Mouse (Mus musculus): ENCODE results near the gene Zfp82.

DNA sequence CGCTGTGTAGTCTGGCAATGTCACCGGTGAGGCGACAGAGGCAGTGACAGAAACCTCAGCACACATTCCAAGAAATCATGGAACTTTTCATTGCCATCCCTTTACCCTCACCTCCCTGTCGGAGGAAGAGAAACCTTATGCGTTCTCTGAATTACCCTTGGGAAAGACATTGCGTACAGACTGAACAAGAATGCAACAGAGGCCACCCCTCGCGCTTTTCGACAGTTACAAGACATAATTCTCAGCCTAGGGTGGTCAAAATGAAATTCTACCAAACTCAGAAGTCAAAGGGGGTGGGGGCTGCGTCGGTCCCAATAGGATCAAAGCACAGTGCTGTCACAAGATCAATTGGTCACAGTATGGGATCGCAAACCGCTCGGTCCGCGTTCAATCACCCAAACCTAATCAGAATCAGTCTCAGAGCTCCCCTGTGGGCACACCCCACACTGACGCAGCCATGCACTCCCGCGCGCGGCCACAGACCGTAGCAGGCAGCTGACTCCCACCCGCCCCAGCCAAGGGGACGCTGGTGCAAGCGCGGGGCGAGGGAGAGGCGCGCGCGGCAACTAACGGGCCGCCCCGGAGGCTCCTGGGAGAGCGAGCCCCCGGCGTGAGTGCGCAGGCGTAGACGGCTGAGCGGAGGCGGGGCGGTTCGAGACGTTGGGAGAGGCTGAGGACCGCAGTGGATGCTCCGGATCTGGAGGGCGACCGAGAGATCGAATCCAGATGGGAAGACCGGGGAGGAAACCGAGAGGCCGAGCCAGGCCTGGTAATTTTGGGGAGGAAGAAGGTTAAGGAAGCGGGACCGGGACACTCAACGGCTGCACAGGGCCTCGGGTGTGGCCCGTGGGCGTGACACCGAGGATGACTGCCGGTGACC is 48.8 kb upstream of the Zfp82 start, which contains the start of gene Zfp382:
- 0 out of 2 replicates have a peak, but pooled peaks have one; percentile 27 for TF ChIP-seq POLR2A (IDR thresholded peaks at IDR 0.05; ENCODE audit: low read depth, low read length)
- no peak for TF ChIP-seq CTCF (IDR thresholded peaks at IDR 0.05; ENCODE audit: extremely low read depth, insufficient read length, insufficient replicate concordance, low read depth, low read length)
